Mouse (Mus musculus) stomach, embryonic 14.5 days (tissue): ENCODE measurements around the gene Parp4. TPM values are rescaled to one million over a fixed set of nuclear protein-coding genes. Genes with fewer than 3 reads are reported as not detected.

ENCODE experiments used
- ATAC-seq: fragments of 200-750 bp; cut with Nextera tagmentation; 2 replicates; pipeline ENCODE4 v1.8.0; 2017; ENCODE audit warnings: low read depth, moderate TSS enrichment; ENCODE audit not compliant: insufficient number of reproducible peaks, insufficient read depth, low FRiP score
- H3K27ac ChIP-seq: fragments of 300-500 bp; sonication (generic); 2 replicates; pipeline ENCODE4 v1.5.1; 2014; ENCODE audit warnings: mild to moderate bottlenecking, low read length, moderate library complexity, mixed read lengths
- H3K27me3 ChIP-seq: fragments of 300-500 bp; sonication (generic); 2 replicates; pipeline ENCODE4 v1.6.1; 2014; ENCODE audit warnings: low read length, control low read depth, mixed read lengths; ENCODE audit not compliant: control insufficient read depth, insufficient read depth
- H3K36me3 ChIP-seq: fragments of 300-500 bp; sonication (generic); 2 replicates; pipeline ENCODE4 v1.6.1; 2014; ENCODE audit warnings: mild to moderate bottlenecking, control low read depth, low read length, moderate library complexity, mixed read lengths; ENCODE audit not compliant: control insufficient read depth, insufficient read depth
- H3K4me1 ChIP-seq: fragments of 300-500 bp; sonication (generic); 2 replicates; pipeline ENCODE4 v1.6.1; 2014; ENCODE audit warnings: low read length, control low read depth, mixed read lengths; ENCODE audit not compliant: control insufficient read depth, insufficient read depth
- H3K4me2 ChIP-seq: fragments of 300-500 bp; sonication (generic); replicated peaks from 2 replicates; pipeline ENCODE4 v1.6.1; 2014; ENCODE audit warnings: low read depth, low read length, control low read depth
- H3K4me3 ChIP-seq: fragments of 300-500 bp; sonication (generic); 2 replicates; pipeline ENCODE4 v1.5.1; 2014; ENCODE audit warnings: low read depth, low read length, control low read depth
- H3K9ac ChIP-seq: fragments of 300-500 bp; sonication (generic); replicated peaks from 2 replicates; pipeline ENCODE4 v1.6.1; 2014; ENCODE audit warnings: low read depth, mild to moderate bottlenecking, control low read depth, low read length, moderate library complexity, mixed read lengths
- H3K9me3 ChIP-seq: fragments of 300-500 bp; sonication (generic); 2 replicates; pipeline ENCODE4 v1.6.1; 2016; ENCODE audit warnings: low read depth, low read length, control low read depth; ENCODE audit not compliant: control insufficient read depth
- WGBS: fragments of 180-500 bp; shearing (Covaris S2); extraction: QIAGEN DNeasy Blood & Tissue Kit; methylation state at CpG from one replicate; pipeline ENCODE4 v1.1.7; 2014; 5-methylcytosine and 5-hydroxymethylcytosine counted together
- polyA plus RNA-seq: library from polyadenylated mRNA; unstranded; fragments of >200 nt; fragmentation: Nextera tagmentation; extraction: Ambion mirVana; gene quantifications from 2 replicates; pipeline ENCODE4 v1.2.1, GENCODE M21; 2014

Gene Parp4
- polyA plus RNA-seq, 1 experiment from 2014 or later: 10.1 TPM

DNA sequence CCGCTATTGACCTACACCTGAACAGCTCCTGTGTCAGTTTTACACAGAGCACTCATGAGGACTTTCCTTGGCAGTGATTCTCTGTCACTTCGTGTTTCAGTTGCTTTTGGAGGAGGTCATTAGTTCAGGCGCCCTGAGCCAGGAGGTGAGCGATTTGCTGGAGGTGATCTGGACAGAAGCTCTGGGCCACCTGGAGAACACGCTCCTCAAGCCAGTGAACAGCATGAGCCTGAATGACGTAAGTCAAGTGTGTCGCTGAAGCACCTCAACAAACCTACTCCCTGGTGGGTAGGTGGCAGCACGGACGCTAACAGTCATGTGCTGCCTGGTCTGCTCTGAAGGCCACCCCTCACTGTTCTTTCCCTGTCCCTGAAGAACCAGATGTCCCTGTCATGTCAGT is 16.8 kb downstream of the Parp4 start:
- H3K9ac ChIP-seq: no peak overlapping the region
- H3K4me3 ChIP-seq: no peak overlapping the region
- WGBS: 93% methylated on average over 9 of the region's 9 CpGs
- no peaks in the 10 kb centered on the region for H3K27me3 ChIP-seq
- no peak for ATAC-seq
- H3K4me1 ChIP-seq: no peaks in the 10 kb centered on the region
- H3K4me2 ChIP-seq: no peak overlapping the region
- H3K9me3 ChIP-seq: no peaks in the 10 kb centered on the region
- H3K36me3 ChIP-seq: no peaks in the 10 kb centered on the region
- no peak overlapping the region for H3K27ac ChIP-seq

DNA sequence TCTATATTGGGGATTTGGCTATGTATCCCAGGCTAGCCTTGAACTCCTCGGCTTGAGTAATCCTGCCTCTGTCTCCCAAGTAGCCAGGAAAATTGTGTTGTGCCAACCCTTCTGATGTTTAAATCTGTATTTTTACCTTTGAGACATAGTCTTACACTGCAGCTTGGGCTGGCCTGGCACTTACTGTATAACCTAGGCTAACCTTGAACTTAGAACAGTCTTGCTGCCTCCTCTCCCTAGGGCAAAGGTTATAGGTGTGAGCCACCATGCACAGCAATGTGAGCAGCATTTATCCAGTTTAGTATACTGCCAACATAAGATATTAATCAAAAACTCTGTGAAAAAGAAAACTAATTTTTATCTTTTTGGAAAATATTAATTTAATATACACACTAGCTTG is 19.4 kb downstream of the Parp4 start:
- H3K4me2 ChIP-seq: no peak overlapping the region
- H3K27ac ChIP-seq: no peak overlapping the region
- H3K36me3 ChIP-seq: no peaks in the 10 kb centered on the region
- no peak for ATAC-seq
- no peaks in the 10 kb centered on the region for H3K4me1 ChIP-seq
- no peak overlapping the region for H3K9ac ChIP-seq
- no peaks in the 10 kb centered on the region for H3K27me3 ChIP-seq
- 95% methylated on average over 1 of the region's 1 CpGs for WGBS
- no peaks in the 10 kb centered on the region for H3K9me3 ChIP-seq
- H3K4me3 ChIP-seq: no peak overlapping the region

DNA sequence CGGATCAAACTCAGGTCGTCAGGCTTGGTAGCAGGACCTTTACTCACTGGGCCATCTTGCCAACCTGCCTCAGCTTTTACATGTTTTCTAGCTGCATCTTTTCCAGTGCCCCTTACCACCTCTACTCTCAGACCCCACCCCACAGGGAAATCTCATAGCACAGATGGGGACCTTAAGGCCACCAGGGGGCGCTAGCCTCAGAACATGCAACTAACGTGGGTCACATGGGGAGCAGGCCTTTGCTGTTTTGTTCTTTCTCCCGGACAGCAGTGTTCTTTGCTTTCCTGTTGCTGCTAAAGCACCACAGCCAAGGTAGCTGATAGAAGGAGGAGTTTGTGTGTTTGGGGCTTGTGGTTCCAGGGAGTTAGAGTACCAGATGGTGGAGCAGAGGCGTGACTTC is 23.3 kb downstream of the Parp4 start:
- WGBS: 46% methylated on average over 6 of the region's 6 CpGs
- Histone ChIP-seq H3K9ac (no peak overlapping the region), H3K27me3 (no peaks in the 10 kb centered on the region), H3K4me3 (no peak overlapping the region), H3K4me2 (no peak overlapping the region), H3K27ac (no peak overlapping the region), H3K9me3 (no peaks in the 10 kb centered on the region), H3K36me3 (no peaks in the 10 kb centered on the region), H3K4me1 (no peaks in the 10 kb centered on the region)
- ATAC-seq: no peak

DNA sequence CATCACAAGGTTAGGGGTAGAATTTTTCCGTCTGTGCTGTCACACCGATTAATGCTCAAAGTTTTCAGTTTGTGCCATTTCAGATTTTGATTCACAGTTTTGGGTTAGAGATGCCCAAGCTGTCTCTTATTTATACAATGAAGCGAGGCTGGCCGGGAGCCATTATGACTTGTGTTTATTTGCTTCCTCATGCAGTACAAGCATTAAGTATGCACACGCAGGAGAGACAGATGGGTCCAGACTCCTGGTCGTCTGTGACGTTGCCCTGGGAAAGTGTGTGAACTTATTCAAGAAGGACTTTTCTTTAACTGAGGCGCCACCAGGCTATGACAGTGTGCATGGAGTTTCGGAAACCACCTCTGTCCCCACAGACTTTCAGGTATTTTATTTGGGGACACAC is 26.6 kb downstream of the Parp4 start:
- Histone ChIP-seq H3K27ac (no peak overlapping the region), H3K9ac (no peak overlapping the region), H3K36me3 (no peaks in the 10 kb centered on the region), H3K4me1 (no peaks in the 10 kb centered on the region), H3K4me2 (no peak overlapping the region), H3K9me3 (no peaks in the 10 kb centered on the region), H3K27me3 (no peaks in the 10 kb centered on the region), H3K4me3 (no peak overlapping the region)
- WGBS: 68% methylated on average over 9 of the region's 9 CpGs
- ATAC-seq: no peak

DNA sequence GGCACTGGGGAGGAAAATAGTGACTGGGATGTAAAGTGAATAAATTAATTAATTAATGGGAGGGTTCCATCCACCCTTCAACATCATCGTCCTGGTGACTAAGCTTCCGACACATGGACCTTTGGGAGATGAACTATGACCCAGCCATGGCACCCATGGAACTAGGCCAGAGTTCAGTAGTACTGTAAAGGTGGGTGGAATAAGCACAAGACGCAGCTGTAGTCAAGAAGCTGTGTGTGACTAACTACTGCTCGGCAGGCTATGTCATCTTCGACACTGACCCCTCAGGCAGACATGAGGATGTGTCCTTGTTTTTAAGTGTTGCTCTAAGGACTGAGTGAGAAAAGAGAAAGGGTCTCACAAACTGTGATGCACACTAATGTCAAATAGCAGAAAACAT is 29.0 kb downstream of the Parp4 start:
- H3K27me3 ChIP-seq: no peaks in the 10 kb centered on the region
- WGBS: 93% methylated on average over 5 of the region's 5 CpGs
- H3K4me3 ChIP-seq: no peak overlapping the region
- H3K4me2 ChIP-seq: no peak overlapping the region
- ATAC-seq: no peak
- no peaks in the 10 kb centered on the region for H3K36me3 ChIP-seq
- no peak overlapping the region for H3K9ac ChIP-seq
- H3K4me1 ChIP-seq: no peaks in the 10 kb centered on the region
- no peaks in the 10 kb centered on the region for H3K9me3 ChIP-seq
- no peak overlapping the region for H3K27ac ChIP-seq

DNA sequence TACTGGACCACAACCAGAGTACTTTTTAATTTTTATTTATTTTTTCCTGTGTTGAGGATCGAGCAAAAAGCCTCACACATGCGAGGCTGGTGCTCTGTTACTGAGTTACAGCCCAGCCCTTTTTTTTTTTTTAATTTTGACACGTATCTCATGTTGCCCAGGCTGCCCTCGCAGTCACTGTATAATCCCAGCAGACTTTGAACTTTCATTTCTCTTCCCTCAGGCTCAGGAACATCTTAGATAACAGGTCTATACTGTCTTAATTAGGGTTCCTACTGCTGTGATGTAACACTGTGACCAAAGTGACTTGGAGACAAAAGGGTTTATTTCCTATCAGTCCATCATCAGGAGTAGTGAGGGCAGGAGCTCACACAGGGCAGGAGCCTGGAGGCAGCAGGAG is 29.7 kb downstream of the Parp4 start:
- no peak for ATAC-seq
- Histone ChIP-seq H3K36me3 (no peaks in the 10 kb centered on the region), H3K4me2 (no peak overlapping the region), H3K27me3 (no peaks in the 10 kb centered on the region), H3K9me3 (no peaks in the 10 kb centered on the region), H3K27ac (no peak overlapping the region), H3K9ac (no peak overlapping the region), H3K4me1 (no peaks in the 10 kb centered on the region), H3K4me3 (no peak overlapping the region)
- 79% methylated on average over 4 of the region's 4 CpGs for WGBS

DNA sequence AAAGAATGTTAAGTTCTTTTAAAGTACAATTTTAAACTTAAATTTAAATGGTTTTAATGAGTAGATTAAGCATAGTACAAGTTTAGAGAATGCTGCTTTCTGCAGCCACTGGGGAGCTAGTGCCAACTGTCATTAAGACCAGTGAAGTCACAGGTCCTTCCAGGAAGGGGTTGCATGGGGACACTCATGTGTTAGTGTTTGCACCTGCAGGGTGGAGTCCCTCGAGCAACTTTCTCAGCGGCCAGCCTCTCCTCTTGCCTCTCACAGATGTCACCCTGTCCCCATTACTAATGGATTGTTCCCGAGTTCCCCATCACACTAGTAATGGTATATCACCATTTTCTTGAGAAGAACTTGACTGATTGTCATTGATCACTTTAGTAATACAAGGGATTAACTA is 37.8 kb downstream of the Parp4 start:
- Histone ChIP-seq H3K4me2 (no peak overlapping the region), H3K4me1 (no peaks in the 10 kb centered on the region), H3K4me3 (no peak overlapping the region), H3K27me3 (no peaks in the 10 kb centered on the region), H3K36me3 (no peaks in the 10 kb centered on the region; the same call in 1 of the 2 replicates), H3K9ac (no peak overlapping the region), H3K27ac (no peak overlapping the region), H3K9me3 (no peaks in the 10 kb centered on the region)
- no peak for ATAC-seq
- WGBS: 73% methylated on average over 3 of the region's 3 CpGs

DNA sequence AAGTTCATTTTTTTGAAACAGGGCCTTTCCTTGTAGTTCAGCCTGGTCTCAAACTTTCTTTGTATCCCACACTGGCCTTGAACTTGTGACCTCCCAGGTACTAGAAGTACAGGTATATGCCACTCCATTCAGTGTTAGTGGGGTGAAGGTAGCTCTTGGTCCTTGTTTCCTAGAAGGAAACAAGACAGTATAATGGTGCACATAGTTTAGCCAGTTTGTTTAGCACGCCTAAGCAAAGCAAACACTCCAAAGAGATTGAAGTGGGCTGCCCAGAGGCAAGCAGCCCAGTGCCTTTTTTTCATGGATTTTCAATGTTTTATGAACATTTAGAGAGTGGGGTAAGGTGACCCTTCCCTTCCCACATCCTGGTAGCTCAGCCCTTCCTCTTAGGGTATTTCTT is 42.1 kb downstream of the Parp4 start:
- H3K36me3 ChIP-seq: no peaks in the 10 kb centered on the region; the same call in 1 of the 2 replicates
- no peak for ATAC-seq
- H3K4me3 ChIP-seq: no peak overlapping the region
- no peak overlapping the region for H3K4me2 ChIP-seq
- no peak overlapping the region for H3K27ac ChIP-seq
- no peaks in the 10 kb centered on the region for H3K9me3 ChIP-seq
- H3K9ac ChIP-seq: no peak overlapping the region
- 68% methylated on average over 1 of the region's 1 CpGs for WGBS
- H3K4me1 ChIP-seq: no peaks in the 10 kb centered on the region
- H3K27me3 ChIP-seq: no peaks in the 10 kb centered on the region

DNA sequence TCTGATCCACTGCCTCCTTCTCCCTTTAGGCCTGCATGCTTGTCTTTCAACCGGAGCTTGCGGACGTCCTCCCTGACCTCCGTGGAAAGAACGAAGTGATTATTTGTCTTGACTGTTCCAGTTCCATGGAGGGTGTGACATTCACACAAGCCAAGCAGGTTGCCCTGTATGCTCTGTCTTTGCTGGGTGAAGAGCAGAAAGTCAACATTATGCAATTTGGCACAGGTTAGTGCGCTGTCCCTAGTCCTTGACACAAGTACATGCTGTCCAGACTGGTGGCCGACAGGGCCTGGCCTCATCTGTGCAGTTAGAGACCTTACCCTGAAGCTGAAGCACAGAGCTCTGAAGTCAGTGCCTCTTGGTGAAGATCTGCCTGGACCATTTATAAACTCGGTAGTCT is 45.0 kb downstream of the Parp4 start:
- Histone ChIP-seq H3K27ac (no peak overlapping the region), H3K36me3 (no peaks in the 10 kb centered on the region; the same call in 1 of the 2 replicates), H3K9ac (no peak overlapping the region), H3K27me3 (no peaks in the 10 kb centered on the region), H3K4me3 (no peak overlapping the region), H3K9me3 (no peaks in the 10 kb centered on the region), H3K4me1 (no peaks in the 10 kb centered on the region), H3K4me2 (no peak overlapping the region)
- WGBS: 78% methylated on average over 8 of the region's 8 CpGs
- ATAC-seq: no peak
